Mouse (Mus musculus): Measurements from ENCODE around the gene Opn4. TPM values are rescaled to one million over a fixed set of nuclear protein-coding genes. Genes with fewer than 3 reads are reported as not detected.

The Opn4 gene
- total and polyA plus RNA-seq, 3 experiments = not detected

- TF ChIP-seq NELFE (IDR thresholded peaks at IDR 0.05; ENCODE audit: low read depth, low read length) = no peak
These were observed 13.1 kb downstream of the Opn4 start (continued) for GRCm38 (mm10) chr14:34586871-34587270.

- no peak for DNase-seq (ENCODE audit: low read depth, low spot score)
- Histone ChIP-seq H3K27me3 (ENCODE audit: control insufficient read depth in 1 of 2, insufficient read depth in 2 of 2, low read length in 2 of 2) (no peaks in the 10 kb centered on the region), H3K9ac (ENCODE audit: control insufficient read depth, low read depth, low read length, poor library complexity, severe bottlenecking) (no peak overlapping the region), H3K27ac (ENCODE audit: control insufficient read depth, low read depth, low read length) (no peak overlapping the region), H3K4me1 (ENCODE audit: control insufficient read depth in 1 of 2, insufficient read depth in 2 of 2, low read length in 2 of 2) (peaks cover 0 to 9% of the 10 kb centered on the region in 2 experiments; a peak in 2 of 4 replicates), H3K79me2 (ENCODE audit: control insufficient read depth, insufficient read depth, low read length, poor library complexity) (no peaks in the 10 kb centered on the region), H3K36me3 (ENCODE audit: control insufficient read depth in 1 of 2, insufficient read depth in 2 of 2, low read length in 2 of 2) (no peaks in the 10 kb centered on the region), H3K9me3 (replicated peaks; ENCODE audit: insufficient read depth, low read length) (no peaks in the 10 kb centered on the region), H3K4me3 (ENCODE audit: control insufficient read depth in 1 of 2, insufficient read depth in 1 of 2, low read depth in 2 of 2, low read length in 2 of 2) (no peak overlapping the region)
- TF ChIP-seq RCOR1 (IDR thresholded peaks at IDR 0.05; ENCODE audit: low read depth, low read length) (no peak), CHD2 (IDR thresholded peaks at IDR 0.05; ENCODE audit: low read length) (no peak), UBTF (IDR thresholded peaks at IDR 0.05; ENCODE audit: borderline replicate concordance, insufficient read depth, low read depth, low read length) (no peak), KAT2A (conservative IDR thresholded peaks at IDR 0.05; ENCODE audit: low read depth, low read length) (no peak), SIN3A (IDR thresholded peaks at IDR 0.05; ENCODE audit: low read length) (no peak), GATA1 (IDR thresholded peaks at IDR 0.05; ENCODE audit: low read depth, low read length) (peak; percentile 35; the same call in 1 of the 2 replicates), SMC3 (IDR thresholded peaks at IDR 0.05; ENCODE audit: low read depth, low read length) (no peak), HCFC1 (IDR thresholded peaks at IDR 0.05; ENCODE audit: low read depth, low read length) (no peak), EP300 (IDR thresholded peaks at IDR 0.05; ENCODE audit: low read depth in 1 of 2, low read length in 2 of 2) (peak in 1 of 2 experiments; percentile 50; a peak in 2 of 4 replicates), USF1 (IDR thresholded peaks at IDR 0.05; ENCODE audit: low read depth, low read length) (no peak)
These were observed 14.4 kb downstream of the Opn4 start for GRCm38 (mm10) chr14:34585358-34586105.

- Histone ChIP-seq H3K9me3 (replicated peaks; ENCODE audit: insufficient read depth, low read length) (no peaks in the 10 kb centered on the region), H3K4me1 (ENCODE audit: control insufficient read depth in 1 of 2, insufficient read depth in 2 of 2, low read length in 2 of 2) (peaks cover 0 to 9% of the 10 kb centered on the region in 2 experiments; a peak in 2 of 4 replicates), H3K79me2 (ENCODE audit: control insufficient read depth, insufficient read depth, low read length, poor library complexity) (no peaks in the 10 kb centered on the region), H3K4me3 (ENCODE audit: control insufficient read depth in 1 of 2, insufficient read depth in 1 of 2, low read depth in 2 of 2, low read length in 2 of 2) (no peak overlapping the region), H3K27ac (ENCODE audit: control insufficient read depth, low read depth, low read length) (no peak overlapping the region), H3K9ac (ENCODE audit: control insufficient read depth, low read depth, low read length, poor library complexity, severe bottlenecking) (no peak overlapping the region), H3K36me3 (ENCODE audit: control insufficient read depth in 1 of 2, insufficient read depth in 2 of 2, low read length in 2 of 2) (no peaks in the 10 kb centered on the region), H3K27me3 (ENCODE audit: control insufficient read depth in 1 of 2, insufficient read depth in 2 of 2, low read length in 2 of 2) (no peaks in the 10 kb centered on the region)
- DNase-seq (ENCODE audit: low read depth, low spot score) = no peak
- TF ChIP-seq USF2 (IDR thresholded peaks at IDR 0.05; ENCODE audit: borderline replicate concordance in 1 of 2, insufficient read depth in 1 of 2, low read depth in 1 of 2, low read length in 2 of 2) = no peak
- TF ChIP-seq ETS1 (IDR thresholded peaks at IDR 0.05; ENCODE audit: low read depth, low read length) = no peak
- no peak for TF ChIP-seq ELF1 (IDR thresholded peaks at IDR 0.05; ENCODE audit: low read depth, low read length)
- TF ChIP-seq RCOR1 (IDR thresholded peaks at IDR 0.05; ENCODE audit: low read depth, low read length) = no peak
- TF ChIP-seq MAFK (IDR thresholded peaks at IDR 0.05; ENCODE audit: borderline replicate concordance, low read depth, low read length) = no peak
- TF ChIP-seq BHLHE40 (IDR thresholded peaks at IDR 0.05; ENCODE audit: borderline replicate concordance, low read depth, low read length) = no peak
These were observed 17.1 kb downstream of the Opn4 start for GRCm38 (mm10) chr14:34582740-34583427.

All from MEL (cell line).